Mouse (Mus musculus) midbrain, embryonic 15.5 days (tissue): ENCODE results near the gene Phf2. TPM values are rescaled to one million over a fixed set of nuclear protein-coding genes. Genes with fewer than 3 reads are reported as not detected.
A peak's percentile ranks its signal among the peaks of the same experiment; 100 is the strongest.

Experiments used
- ATAC-seq: fragments of 200-750 bp; cut with Nextera tagmentation; replicated peaks from 2 replicates; pipeline ENCODE4 v1.8.0; 2017; ENCODE audit warnings: moderate TSS enrichment
- H3K27ac ChIP-seq: fragments of 300-500 bp; sonication (generic); 2 replicates; pipeline ENCODE4 v1.5.1; 2015; ENCODE audit warnings: mild to moderate bottlenecking, inconsistent platforms
- H3K27me3 ChIP-seq: fragments of 300-500 bp; sonication (generic); replicated peaks from 2 replicates; pipeline ENCODE4 v1.6.1; 2015; ENCODE audit warnings: inconsistent platforms
- H3K36me3 ChIP-seq: fragments of 300-500 bp; sonication (generic); replicated peaks from 2 replicates; pipeline ENCODE4 v1.6.1; 2015; ENCODE audit warnings: inconsistent platforms
- H3K4me1 ChIP-seq: fragments of 300-500 bp; sonication (generic); 2 replicates; pipeline ENCODE4 v1.6.1; 2015; ENCODE audit warnings: inconsistent platforms
- H3K4me2 ChIP-seq: fragments of 300-500 bp; sonication (generic); 2 replicates; pipeline ENCODE4 v1.6.1; 2015; ENCODE audit warnings: inconsistent platforms, mild to moderate bottlenecking, moderate library complexity
- H3K4me3 ChIP-seq: fragments of 300-500 bp; sonication (generic); 2 replicates; pipeline ENCODE4 v1.5.1; 2015; ENCODE audit warnings: mild to moderate bottlenecking, inconsistent platforms
- H3K9ac ChIP-seq: fragments of 300-500 bp; sonication (generic); 2 replicates; pipeline ENCODE4 v1.6.1; 2015; ENCODE audit warnings: mild to moderate bottlenecking, inconsistent platforms
- H3K9me3 ChIP-seq: fragments of 300-500 bp; sonication (generic); 2 replicates; pipeline ENCODE4 v1.6.1; 2016; ENCODE audit warnings: inconsistent platforms
- WGBS: fragments of 180-500 bp; shearing (Covaris S2); methylation state at CpG from one replicate; pipeline ENCODE4 v1.1.7; 2015; ENCODE audit warnings: mixed read lengths; 5-methylcytosine and 5-hydroxymethylcytosine counted together
- polyA plus RNA-seq: library from polyadenylated mRNA; unstranded; fragments of >200 nt; fragmentation: Nextera tagmentation; extraction: Ambion mirVana; gene quantifications from 2 replicates; pipeline ENCODE4 v1.2.1, GENCODE M21; 2015

Gene Phf2
- polyA plus RNA-seq, 1 experiment from 2014 or later, result 10.7 TPM

DNA sequence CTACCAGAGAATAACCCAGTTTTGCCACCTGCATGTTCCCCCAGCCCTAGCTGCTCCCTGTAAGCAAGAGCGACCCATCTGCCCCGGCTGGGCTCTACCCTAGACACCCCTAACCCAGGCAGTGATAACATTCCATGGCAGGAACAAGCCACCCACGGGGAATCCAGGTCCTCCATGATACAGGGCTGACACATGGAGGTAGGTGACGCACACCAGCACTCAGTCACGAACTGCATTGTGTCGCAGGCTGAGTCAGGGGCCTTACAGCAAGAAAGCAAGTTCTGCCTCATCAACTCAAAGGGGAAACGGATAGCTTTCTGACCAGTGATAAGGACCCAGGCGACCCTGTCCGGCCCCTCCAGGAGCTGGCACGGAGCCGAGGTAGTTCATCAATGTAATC lies 74.0 kb downstream of the Phf2 start:
- no peak for ATAC-seq
- no peak overlapping the region for H3K9ac ChIP-seq
- H3K4me1 ChIP-seq, result no peaks in the 10 kb centered on the region
- WGBS, result 78% methylated on average over 11 of the region's 11 CpGs
- H3K9me3 ChIP-seq, result no peaks in the 10 kb centered on the region
- H3K4me3 ChIP-seq, result no peak overlapping the region
- H3K27ac ChIP-seq, result no peak overlapping the region
- H3K4me2 ChIP-seq, result no peak overlapping the region
- H3K36me3 ChIP-seq, result no peaks in the 10 kb centered on the region
- no peaks in the 10 kb centered on the region for H3K27me3 ChIP-seq

GRCm38 (mm10) chr13:48795711-48796110 lies 75.2 kb downstream of the Phf2 start:
- no peaks in the 10 kb centered on the region for H3K27me3 ChIP-seq
- no peak overlapping the region for H3K4me3 ChIP-seq
- no peak overlapping the region for H3K9ac ChIP-seq
- no peaks in the 10 kb centered on the region for H3K9me3 ChIP-seq
- WGBS, result 86% methylated on average over 6 of the region's 6 CpGs
- H3K4me2 ChIP-seq, result no peak overlapping the region
- no peaks in the 10 kb centered on the region for H3K36me3 ChIP-seq
- no peak overlapping the region for H3K27ac ChIP-seq
- H3K4me1 ChIP-seq, result no peaks in the 10 kb centered on the region
- ATAC-seq, result no peak

GRCm38 (mm10) chr13:48784594-48785298 lies 86.2 kb downstream of the Phf2 start:
- Histone ChIP-seq H3K9ac (no peak overlapping the region), H3K4me2 (no peak overlapping the region), H3K4me1 (peaks cover 10% of the 10 kb centered on the region; the same call in 1 of the 2 replicates), H3K4me3 (no peak overlapping the region), H3K9me3 (no peaks in the 10 kb centered on the region), H3K27ac (no peak overlapping the region), H3K36me3 (no peaks in the 10 kb centered on the region), H3K27me3 (no peaks in the 10 kb centered on the region)
- WGBS, result 71% methylated on average over 8 of the region's 8 CpGs
- ATAC-seq, result no peak

DNA sequence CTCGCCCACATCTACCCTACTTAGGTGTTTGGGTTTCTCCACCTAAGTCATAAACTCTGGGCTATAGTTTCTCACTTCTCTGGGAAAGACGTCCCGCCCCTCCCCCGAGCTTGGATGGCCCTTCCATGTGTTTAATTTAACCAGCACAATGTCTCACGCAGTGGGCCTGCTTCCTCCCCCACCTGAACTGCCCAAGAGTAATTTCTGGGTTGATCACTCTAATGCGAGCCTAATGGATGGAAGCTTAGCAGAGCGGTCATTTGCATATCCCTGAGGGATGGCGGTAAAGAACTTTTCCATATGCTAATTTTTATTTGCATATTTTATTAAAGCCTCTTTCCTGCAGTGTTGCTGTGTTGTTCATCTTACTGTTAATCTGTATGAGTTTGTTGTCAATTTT lies 86.8 kb downstream of the Phf2 start:
- 0 out of 2 replicates have a peak, but pooled peaks have one; percentile 62 for ATAC-seq
- Histone ChIP-seq H3K27ac (no peak overlapping the region), H3K4me3 (no peak overlapping the region), H3K27me3 (no peaks in the 10 kb centered on the region), H3K36me3 (no peaks in the 10 kb centered on the region), H3K4me1 (peaks cover 10% of the 10 kb centered on the region; the same call in 1 of the 2 replicates), H3K9me3 (no peaks in the 10 kb centered on the region), H3K9ac (no peak overlapping the region), H3K4me2 (no peak overlapping the region)
- 44% methylated on average over 8 of the region's 8 CpGs for WGBS

DNA sequence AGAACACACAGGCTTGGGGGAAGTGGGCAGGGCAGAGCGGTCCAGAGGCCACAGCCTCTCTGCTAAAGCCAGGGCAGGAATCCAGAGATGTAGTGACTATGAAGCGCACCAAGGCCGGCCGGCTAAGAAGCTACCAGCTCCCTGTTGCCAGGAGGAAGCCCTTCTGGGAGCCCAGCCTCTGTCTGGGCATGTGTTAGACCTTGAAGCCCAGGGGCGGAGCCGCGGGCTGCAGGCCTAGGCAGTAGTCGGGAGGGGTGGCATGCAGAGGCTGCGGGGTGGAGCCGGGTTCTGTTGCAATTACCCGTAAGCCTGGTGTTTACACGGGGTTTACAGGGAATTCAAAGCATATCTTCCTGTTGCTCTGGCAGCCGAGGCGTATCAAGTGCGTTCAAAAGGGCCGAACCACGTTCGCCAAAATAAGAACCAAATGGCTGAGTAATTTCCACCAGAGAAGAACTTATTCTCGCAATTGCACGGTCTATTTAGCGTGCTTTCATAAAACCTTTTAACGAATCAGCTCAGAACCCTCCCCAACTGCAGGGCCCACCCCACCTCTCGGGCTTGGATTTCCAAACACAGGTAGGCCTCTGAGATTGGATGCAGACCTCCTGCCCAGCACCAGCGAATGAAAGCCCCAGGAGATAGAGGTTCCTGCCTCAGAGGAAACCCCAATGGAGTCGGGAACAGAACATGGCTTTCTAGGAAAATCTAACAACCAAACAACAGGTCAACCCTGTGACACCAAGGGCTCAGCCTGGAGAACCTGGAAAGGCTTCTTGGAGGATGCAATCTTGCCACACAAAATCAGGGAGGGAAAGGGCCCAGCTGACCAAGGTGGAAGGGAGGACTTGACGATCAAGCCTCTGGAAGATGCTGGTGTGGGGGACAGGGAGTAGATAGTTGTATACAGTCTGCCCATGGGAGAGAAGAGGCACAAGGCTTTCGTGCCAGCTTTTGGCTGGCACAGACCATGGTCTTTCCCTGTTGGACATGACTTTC lies 87.9 kb downstream of the Phf2 start:
- H3K27ac ChIP-seq, result no peak overlapping the region
- H3K27me3 ChIP-seq, result no peaks in the 10 kb centered on the region
- 45% methylated on average over 27 of the region's 27 CpGs for WGBS
- 0 out of 2 replicates have a peak, but pooled peaks have one; percentile 37 for ATAC-seq
- H3K9ac ChIP-seq, result no peak overlapping the region
- H3K4me2 ChIP-seq, result no peak overlapping the region
- H3K9me3 ChIP-seq, result no peaks in the 10 kb centered on the region
- H3K4me1 ChIP-seq, result peaks cover 10% of the 10 kb centered on the region; the same call in 1 of the 2 replicates
- no peaks in the 10 kb centered on the region for H3K36me3 ChIP-seq
- no peak overlapping the region for H3K4me3 ChIP-seq

- Histone ChIP-seq H3K9ac (no peak overlapping the region), H3K4me1 (peaks cover 10% of the 10 kb centered on the region; the same call in 1 of the 2 replicates), H3K27ac (no peak overlapping the region), H3K36me3 (no peaks in the 10 kb centered on the region), H3K9me3 (no peaks in the 10 kb centered on the region), H3K4me2 (no peak overlapping the region), H3K4me3 (no peak overlapping the region), H3K27me3 (no peaks in the 10 kb centered on the region)
- 69% methylated on average over 9 of the region's 9 CpGs for WGBS
- ATAC-seq, result no peak
Measured at GRCm38 (mm10) chr13:48780345-48781010, 90.4 kb downstream of the Phf2 start.

DNA sequence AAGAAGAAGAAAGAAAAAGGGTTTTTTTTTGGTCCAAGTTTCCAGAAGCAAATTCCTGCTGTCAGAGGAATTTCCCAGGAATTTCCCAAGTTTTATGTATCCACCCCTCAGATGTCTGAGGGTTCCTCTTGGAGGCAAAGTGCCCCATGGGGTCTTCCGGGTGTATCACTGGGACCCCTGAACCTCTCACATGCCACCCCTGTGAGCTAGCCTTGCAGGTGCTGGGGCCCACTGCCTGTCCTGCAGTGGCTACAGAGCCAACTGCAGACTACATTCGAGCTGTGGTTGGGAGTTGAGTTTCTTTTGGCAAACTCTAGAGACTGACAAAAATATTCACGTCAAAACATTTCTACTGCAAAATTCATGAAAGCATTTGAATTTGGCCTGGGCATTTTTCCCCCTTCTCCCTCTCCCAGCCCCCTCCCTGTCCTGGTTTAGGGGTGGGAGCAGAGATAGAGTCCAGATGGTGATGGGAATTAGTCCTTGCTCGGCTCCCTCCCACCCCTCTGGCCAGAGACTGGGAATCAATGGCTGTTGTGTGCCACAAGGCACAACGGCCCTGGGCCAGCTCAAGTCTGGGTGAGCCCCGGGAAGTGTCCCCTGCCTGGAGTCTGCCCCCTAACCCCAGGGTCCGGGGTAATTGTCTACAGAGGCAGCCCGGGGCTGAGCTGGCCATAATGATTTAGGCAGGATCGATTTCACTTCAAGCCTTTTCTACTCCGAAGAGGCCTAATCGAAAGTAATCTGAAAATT lies 91.2 kb downstream of the Phf2 start:
- Histone ChIP-seq H3K36me3 (no peaks in the 10 kb centered on the region), H3K9me3 (no peaks in the 10 kb centered on the region), H3K4me2 (no peak overlapping the region), H3K27ac (no peak overlapping the region), H3K27me3 (no peaks in the 10 kb centered on the region), H3K4me3 (no peak overlapping the region), H3K4me1 (peaks cover 10% of the 10 kb centered on the region; the same call in 1 of the 2 replicates), H3K9ac (no peak overlapping the region)
- WGBS, result 52% methylated on average over 11 of the region's 11 CpGs
- ATAC-seq, result no peak

- Histone ChIP-seq H3K9ac (no peak overlapping the region), H3K4me2 (no peak overlapping the region), H3K4me3 (no peak overlapping the region), H3K4me1 (peaks cover 6% of the 10 kb centered on the region; the same call in 1 of the 2 replicates), H3K27ac (no peak overlapping the region), H3K36me3 (no peaks in the 10 kb centered on the region), H3K9me3 (no peaks in the 10 kb centered on the region), H3K27me3 (no peaks in the 10 kb centered on the region)
- no peak for ATAC-seq
- 72% methylated on average over 4 of the region's 4 CpGs for WGBS
Measured at GRCm38 (mm10) chr13:48778138-48778537, 92.8 kb downstream of the Phf2 start.

DNA sequence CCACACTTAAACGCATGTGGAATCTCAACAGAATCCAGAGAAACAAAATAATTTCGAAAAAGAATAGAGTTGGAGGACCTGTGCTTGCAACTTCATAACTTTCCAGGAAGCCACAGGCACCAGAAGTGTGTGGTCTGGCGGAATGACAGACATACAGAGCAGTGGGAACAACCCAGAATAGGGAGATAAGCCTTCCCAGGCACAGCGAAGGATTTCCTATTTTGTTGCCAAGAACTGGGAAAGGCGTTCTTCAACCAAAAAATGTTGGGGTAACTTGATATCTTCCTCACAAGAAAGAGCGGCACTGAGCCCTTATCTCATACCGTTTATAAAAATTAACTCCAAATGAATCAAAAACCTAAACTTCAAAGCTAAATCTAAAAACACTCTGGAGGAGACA lies 96.4 kb downstream of the Phf2 start:
- no peak overlapping the region for H3K27ac ChIP-seq
- no peaks in the 10 kb centered on the region for H3K27me3 ChIP-seq
- H3K36me3 ChIP-seq, result no peaks in the 10 kb centered on the region
- ATAC-seq, result no peak
- no peak overlapping the region for H3K9ac ChIP-seq
- H3K4me3 ChIP-seq, result no peak overlapping the region
- no peaks in the 10 kb centered on the region for H3K4me1 ChIP-seq
- no peaks in the 10 kb centered on the region for H3K9me3 ChIP-seq
- H3K4me2 ChIP-seq, result no peak overlapping the region
- 83% methylated on average over 7 of the region's 7 CpGs for WGBS

- Histone ChIP-seq H3K4me2 (no peak overlapping the region), H3K9ac (no peak overlapping the region), H3K27ac (no peak overlapping the region), H3K4me3 (no peak overlapping the region), H3K36me3 (no peaks in the 10 kb centered on the region), H3K27me3 (no peaks in the 10 kb centered on the region), H3K4me1 (peaks cover 11% of the 10 kb centered on the region; the same call in 1 of the 2 replicates), H3K9me3 (no peaks in the 10 kb centered on the region)
- WGBS, result 65% methylated on average over 11 of the region's 11 CpGs
- ATAC-seq, result peak; percentile 69; the same call in 1 of the 2 replicates
Measured at GRCm38 (mm10) chr13:48768109-48768508, 102.8 kb downstream of the Phf2 start.

- no peak overlapping the region for H3K9ac ChIP-seq
- 28% methylated on average over 11 of the region's 11 CpGs for WGBS
- H3K27ac ChIP-seq, result no peak overlapping the region
- ATAC-seq, result no peak
- no peaks in the 10 kb centered on the region for H3K36me3 ChIP-seq
- peaks cover 11% of the 10 kb centered on the region; the same call in 1 of the 2 replicates for H3K4me1 ChIP-seq
- H3K27me3 ChIP-seq, result no peaks in the 10 kb centered on the region
- H3K9me3 ChIP-seq, result no peaks in the 10 kb centered on the region
- no peak overlapping the region for H3K4me3 ChIP-seq
- no peak overlapping the region for H3K4me2 ChIP-seq
Measured at GRCm38 (mm10) chr13:48763701-48764245, 107.1 kb downstream of the Phf2 start.
